Mouse (Mus musculus) retina, embryonic 14.5 days (tissue): Measurements from ENCODE around the gene Arhgef15.
A peak's percentile ranks its signal among the peaks of the same experiment; 100 is the strongest.
"Not testable (repeated sequence)": the region's sequence is repeated elsewhere in the genome, so short reads cannot be mapped to it uniquely, and the experiment has no call there.

ENCODE experiments used
- DNase-seq: peaks from one replicate; pipeline ENCODE4 v3.0.0-alpha.2; 2015; ENCODE audit warnings: low spot score

Arhgef15 gene

DNA sequence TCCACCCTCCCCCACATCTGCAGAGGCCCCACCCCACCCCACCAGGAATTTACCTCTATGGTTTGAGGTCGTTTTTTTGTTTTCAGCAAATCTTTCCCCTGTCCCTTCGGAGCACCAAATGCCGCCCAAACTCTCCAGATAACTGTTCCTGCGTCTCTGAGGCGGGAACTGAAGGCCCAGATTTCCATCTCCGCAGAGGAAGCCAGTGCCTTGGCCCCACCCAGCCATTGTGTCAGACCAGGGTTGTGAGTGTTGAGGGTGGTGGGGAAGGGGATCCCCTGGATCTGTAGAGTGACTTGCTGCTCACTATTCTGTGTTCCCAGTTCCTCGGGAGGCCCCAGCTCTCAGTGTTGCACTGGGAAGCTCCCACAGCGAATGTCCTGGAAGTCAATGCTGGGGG lies at the start of gene Arhgef15:
TSS of gene Arhgef15 (minus strand) at position 173 of the 400 bp plus-strand sequence.
- no peak for DNase-seq

DNA sequence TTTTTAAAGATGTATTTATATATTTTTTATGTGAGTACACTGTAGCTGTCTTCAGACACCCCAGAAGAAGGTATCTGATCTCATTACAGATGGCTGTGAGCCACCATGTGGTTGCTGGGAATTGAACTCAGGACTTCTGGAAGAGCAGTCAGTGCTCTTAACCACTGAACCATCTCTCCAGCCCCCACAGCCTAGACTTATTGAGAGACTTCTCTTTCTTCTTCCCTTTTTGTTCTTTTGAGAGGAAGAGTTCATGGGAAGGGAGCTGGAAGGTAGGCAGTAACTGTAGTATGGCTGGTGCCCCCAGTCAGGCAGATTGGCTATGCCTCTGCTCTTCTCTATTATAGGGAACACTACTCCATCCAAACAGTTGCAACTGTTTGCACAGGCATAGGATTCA lies 49.3 kb upstream of the Arhgef15 start:
- DNase-seq, result not testable (repeated sequence)

- DNase-seq, result no peak
These were observed 47.9 kb upstream of the Arhgef15 start for GRCm38 (mm10) chr11:69005193-69005592.

GRCm38 (mm10) chr11:69003592-69003991 lies 46.3 kb upstream of the Arhgef15 start:
- peak; percentile 23 for DNase-seq

DNA sequence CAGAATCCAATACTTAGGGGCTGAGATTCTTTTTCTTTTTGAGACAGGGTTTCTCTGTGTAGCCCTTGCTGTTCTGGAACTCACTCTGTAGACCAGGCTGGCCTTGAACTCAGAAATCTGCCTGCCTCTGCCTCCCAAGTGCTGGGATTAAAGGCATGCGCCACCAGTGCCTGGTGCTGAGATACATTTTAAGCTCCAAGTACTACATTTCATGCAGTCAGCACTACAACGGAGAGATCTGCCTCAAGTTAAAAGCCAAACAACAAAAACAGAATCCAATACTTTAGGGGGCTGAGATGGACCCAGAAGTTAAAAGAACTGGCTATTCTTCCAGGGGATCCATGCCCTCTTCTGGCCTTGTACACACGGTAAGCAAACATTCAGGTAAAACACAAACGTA lies 45.5 kb upstream of the Arhgef15 start:
- not testable (repeated sequence) for DNase-seq

DNA sequence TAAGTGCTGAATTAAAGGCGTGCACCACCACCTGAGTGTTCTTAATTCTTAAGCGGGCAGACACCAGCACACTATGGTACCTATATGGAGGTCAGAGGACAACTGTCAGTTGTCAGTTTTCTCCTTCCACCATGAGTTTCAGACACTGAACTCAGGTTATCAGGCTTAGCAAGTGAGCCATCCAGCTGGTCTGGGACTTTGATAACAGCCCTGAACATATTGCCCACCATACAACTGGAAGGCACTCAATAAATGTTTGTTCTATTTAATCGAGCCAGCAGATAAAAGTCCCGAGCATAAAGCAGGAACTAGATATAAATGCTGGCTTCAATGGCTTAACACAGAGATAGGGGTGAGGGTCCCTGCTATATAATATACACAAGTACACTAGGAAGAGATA lies 39.8 kb upstream of the Arhgef15 start:
- DNase-seq, result no peak

GRCm38 (mm10) chr11:68994377-68994776 lies 37.1 kb upstream of the Arhgef15 start:
- DNase-seq, result peak; percentile 14

DNA sequence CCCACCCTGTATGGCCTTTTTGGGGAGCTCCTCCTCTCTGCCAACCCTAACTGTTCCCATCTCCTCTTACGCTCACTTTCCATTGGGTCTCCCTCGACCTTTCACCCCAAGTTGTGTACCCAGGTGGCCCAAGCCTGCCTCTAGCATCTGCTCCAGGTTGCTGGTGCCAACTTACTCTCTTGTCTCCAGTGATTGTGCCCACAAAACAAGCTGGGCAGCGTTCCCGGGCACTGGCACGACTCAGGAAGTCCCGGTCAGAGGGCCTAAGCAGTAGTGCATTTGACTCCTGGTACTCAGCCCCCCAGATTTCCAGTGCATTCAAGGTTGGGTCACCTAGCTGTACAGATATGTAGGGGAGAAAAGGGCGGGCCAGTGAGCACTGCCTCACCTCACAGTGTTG lies 35.8 kb upstream of the Arhgef15 start:
- DNase-seq, result no peak

DNA sequence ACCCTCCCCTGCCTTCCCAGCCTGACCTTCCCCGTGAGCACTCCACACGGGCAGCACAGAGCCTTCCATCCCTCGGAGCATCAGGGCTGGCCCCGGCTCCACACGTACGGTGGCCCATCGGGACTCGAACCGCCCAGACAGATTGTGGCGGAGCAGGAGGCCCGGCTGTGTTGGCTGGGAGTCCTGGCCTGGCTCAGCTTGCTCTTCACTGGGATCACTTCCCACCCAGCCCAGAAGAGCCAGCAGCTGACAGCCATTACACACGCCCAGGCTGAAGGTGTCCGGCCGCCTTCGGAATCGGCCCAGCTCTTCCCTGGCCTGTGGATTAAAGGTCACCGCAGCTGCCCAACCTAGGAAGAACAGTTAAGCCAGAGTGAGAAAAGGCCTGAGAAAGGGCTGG lies 31.1 kb upstream of the Arhgef15 start:
- DNase-seq, result no peak

DNA sequence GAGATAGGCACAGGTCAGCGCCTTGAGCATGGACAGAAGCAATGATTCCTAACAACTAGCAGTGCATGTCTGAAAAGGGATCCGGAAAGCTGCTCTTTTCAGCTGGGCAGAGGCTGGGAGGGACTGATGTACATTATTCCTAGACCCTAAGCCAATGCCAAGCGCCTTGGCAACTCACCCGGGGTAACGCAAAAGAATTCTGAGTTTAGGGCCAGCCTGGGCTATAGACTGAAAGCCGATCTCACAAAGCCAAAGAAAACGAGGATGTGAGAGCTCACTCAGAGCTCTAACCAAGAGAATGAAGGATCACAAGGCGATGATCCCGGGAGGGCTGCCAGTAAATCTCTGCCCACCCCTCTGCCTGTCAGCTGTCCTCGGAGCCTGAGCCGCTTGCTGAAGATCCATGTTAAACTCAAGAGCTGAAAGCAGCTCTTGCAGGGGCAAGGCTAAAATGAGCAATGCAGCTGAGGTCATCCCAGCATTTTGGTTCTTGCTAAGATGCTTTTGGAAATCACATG lies 30.1 kb upstream of the Arhgef15 start:
- no peak for DNase-seq

DNA sequence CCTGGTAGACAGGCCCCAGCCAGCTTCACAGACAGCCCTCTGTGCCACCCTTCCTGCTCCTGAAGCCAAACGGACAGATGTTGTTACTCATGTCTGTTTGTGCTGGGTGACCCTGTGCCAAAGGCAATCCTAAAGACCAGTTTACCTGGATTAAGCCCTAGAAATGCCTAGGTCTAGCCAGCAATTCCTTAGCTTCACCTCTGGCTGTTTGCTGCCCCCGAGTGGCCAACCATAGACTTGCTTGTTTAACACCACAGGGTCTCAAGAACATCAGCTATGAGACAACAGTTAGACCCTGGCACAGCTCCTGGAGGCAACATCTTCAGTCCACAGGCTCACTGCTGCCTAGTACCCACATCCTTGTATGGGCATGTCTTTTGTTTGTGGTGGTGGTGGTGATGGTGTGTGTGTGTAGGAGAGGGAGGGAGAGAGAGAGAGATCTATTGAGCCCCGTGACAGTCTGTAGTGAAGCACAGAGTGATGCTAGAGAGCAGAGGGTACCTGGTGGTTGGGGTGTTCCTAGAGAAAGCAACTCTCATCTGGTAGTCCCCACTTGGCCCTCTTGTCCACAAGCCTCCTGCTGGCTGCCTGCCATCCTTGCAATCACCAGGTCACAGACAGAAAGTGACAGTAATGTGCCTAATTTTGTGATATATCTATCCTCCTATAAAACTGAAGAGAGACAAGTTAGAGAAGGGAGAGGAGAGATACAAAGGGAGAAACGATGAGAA lies 25.5 kb upstream of the Arhgef15 start:
- DNase-seq, result peak; percentile 87

DNA sequence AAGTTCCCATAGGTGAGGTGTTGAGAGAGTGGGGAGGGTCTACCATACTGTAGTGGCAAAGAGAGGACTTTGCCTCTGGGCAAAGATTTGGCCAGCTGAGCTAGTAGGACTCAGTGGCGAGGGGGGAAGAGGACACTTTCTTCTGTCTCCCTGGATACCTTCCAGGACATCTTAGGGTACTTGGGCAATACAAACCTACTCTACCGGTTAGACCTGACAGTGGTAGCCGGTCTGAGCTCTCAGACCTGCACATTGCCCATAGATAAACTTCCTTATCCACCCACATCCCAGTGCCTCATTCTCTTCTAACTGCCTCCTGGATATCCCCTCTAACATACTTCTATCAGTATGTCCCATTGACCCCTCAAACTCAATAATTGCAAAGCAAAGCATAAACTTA lies 23.6 kb upstream of the Arhgef15 start:
- no peak for DNase-seq

DNA sequence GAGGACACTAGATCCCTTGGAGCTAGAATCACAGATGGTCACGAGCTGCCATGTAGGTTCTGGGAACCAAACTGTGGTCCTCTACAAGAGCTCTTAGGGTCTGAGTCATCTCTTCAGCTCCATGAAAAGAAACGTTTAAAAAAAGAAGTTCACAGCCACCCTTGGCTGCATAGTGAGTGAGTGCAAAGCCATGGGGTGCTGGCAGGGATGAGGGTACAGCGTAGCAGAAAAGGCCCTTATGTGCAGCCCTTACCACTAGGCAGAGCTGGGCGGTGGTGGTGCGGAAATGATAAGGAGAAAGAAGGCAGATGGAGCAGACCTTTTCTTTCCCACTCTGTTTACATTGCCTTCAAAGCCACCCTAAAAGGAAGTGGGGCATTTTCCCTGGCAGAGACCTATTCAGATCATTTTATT lies 22.0 kb upstream of the Arhgef15 start:
- DNase-seq, result no peak

DNA sequence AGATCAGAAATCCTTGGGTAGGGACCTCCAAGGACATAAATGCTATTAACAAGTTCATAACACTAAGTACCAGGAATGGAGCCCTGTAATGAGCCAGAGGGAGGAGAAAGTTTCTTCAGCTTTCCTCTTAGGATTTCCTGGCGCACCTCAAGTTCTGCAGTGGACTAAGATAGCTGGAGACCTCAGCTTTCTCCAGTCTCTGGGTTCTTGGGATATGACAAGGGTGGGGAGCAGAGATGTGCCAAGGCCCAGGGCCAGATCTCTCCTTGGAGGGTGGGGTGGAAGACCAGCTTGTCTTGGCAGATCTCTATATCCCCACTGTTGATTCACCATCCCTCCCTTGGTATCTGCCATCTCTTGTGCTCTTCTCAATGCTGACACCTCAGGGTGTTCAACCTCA lies 18.3 kb upstream of the Arhgef15 start:
- DNase-seq, result no peak

- DNase-seq, result no peak
These were observed 17.8 kb upstream of the Arhgef15 start, which contains the start of gene Rangrf for GRCm38 (mm10) chr11:68975085-68975484. Gene Rangrf, minus strand, starts transcription at chr11:68975185.

DNA sequence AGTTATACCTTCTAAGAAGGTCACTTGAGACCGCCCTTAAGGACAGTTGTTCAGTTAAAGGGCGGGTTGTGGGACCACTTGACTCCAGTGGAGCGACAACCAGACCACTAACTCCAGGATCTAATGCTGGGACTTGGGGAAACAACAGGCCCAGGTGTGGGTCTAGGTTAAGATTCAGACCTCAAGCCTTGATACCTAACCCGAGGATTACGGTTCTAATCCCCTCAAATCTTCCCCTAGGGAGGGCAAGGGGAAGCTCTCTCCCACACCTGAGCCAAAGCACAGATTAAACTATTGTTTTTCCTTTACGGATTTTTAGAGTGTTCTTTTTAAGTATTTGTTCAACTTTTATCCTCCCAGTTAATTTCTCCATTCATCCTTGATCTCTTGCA lies 16.8 kb upstream of the Arhgef15 start:
- DNase-seq, result no peak

DNA sequence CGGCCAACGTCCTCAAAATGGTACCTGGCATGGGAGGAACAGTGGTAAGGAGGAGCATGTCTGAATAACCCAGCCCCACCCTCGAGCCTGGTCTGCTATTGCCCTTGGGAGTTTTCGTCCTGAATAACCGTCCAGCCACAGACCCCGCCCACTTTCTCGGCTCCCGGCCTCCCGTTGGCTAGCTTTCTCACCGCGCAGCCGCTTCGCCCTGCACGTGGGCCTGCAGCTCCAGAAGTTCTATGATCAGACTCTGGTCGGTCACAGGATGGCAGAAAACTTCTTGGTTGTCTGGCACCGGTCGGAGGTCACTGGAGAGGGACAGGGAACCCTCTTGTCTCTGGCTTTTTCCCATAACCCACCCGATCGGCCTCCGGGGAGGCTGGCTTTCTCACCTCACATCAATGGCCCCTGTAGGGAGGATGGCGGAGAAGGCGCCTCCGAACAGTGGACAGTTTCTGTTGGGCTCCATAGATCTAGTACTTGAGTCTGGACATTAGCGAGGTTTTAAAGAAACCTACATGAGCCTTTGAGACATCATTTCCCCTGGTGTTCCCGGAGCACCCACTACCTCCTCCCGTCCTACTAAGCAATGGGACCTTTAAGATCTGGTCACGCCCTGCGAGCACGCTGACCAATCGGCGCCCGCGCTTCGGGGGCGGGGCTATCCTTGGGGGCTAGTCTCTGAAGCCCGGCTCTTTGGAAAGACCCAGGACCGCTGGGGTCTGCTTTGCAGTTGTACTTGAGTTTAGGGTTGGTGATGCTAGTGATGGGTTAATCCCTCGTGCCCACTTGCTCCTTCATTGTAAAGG lies 16.2 kb upstream of the Arhgef15 start:
- DNase-seq, result peak; percentile 88

- DNase-seq, result no peak
These were observed 13.0 kb upstream of the Arhgef15 start for GRCm38 (mm10) chr11:68970232-68970631.

GRCm38 (mm10) chr11:68968752-68969151 lies 11.5 kb upstream of the Arhgef15 start:
- DNase-seq, result no peak

GRCm38 (mm10) chr11:68967337-68968282 lies 10.3 kb upstream of the Arhgef15 start, which contains the start of gene Slc25a35:
Gene Slc25a35, plus strand, starts transcription at chr11:68968131.
- peak; percentile 91 for DNase-seq

GRCm38 (mm10) chr11:68966554-68966953 lies 9.3 kb upstream of the Arhgef15 start:
- DNase-seq, result no peak

DNA sequence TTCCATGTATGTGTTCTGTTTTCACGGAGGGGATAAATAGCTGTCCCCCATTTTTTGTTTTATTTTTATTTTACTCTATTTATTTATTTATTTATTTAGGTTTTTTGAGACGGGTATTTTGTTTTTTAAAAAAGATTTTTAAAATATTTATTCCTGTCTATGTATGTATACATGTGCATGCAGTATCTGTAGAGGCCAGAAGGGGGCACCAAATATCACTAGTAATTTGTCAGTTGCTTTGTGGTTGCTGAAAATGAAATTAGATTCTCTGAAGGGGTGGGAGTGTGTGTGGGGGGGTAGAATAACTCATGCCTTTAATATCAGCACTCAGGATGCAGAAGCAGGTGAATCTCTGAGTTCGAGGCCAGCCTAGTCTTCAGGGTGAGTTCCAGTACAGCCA lies 8.6 kb upstream of the Arhgef15 start:
- peak; percentile 85 for DNase-seq
